ENCODE assay signal across 10 mouse cellular contexts in the genomic region with DNA sequence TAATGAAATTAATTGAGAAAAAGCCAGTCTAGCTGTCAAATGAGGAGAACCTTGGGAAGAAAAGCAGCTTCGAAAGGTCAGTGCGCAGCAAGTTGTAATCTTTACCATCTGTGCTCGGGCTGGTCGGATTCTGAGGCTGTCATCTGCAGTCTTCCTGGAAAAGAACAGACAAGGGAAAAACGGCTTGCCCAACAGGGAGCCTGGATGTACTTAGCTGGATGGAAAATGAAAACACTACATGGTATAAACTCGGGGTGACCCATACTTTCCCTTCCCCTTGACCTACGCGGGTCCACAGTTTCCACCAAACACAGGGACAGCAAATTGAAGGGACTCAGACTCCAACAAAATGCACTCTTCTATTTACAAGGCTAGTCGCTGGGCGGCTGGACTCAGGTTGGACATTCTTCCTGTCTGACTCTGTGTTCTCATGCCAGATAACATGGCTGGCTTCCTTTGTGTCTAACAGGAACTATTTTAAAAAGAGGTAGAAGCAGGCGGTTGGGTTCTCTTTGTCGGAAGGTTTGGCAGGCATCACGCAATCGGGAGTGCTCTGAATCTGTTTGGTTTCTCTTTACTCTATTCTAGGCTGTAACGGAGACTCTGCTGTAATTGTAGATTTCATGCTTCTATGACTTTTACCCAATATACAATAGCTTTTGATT.
DNase-seq lines count a peak whose midpoint lies in the region; ATAC-seq lines count a peak whose summit lies in the region.
"Had no signal": no experiment of that assay in that cellular context is flagged by ENCODE, and none has a peak within 500 bp of the region (broad histone marks: within the 10 kb centered on the region; RNA-seq: fewer than 3 reads in every experiment).

No protein-coding gene starts in this region.

- no peaks in the 10 kb centered on the region for H3K27me3 ChIP-seq in heart, embryonic 13.5 days (replicated peaks)
- no peaks in the 10 kb centered on the region for H3K27me3 ChIP-seq in embryonic facial prominence, embryonic 14.5 days (replicated peaks; ENCODE audit: control insufficient read depth, insufficient read depth, low read length)
- no peaks in the 10 kb centered on the region for H3K27me3 ChIP-seq in liver, embryonic 11.5 days (replicated peaks; ENCODE audit: control insufficient read depth, insufficient read depth, low read length)
- H3K27me3 ChIP-seq: stomach, embryonic 15.5 days had no signal

- H3K36me3 ChIP-seq in heart, embryonic 13.5 days: no peaks in the 10 kb centered on the region
- no peaks in the 10 kb centered on the region for H3K36me3 ChIP-seq in embryonic facial prominence, embryonic 14.5 days (ENCODE audit: control insufficient read depth, insufficient read depth, low read length)
- no peaks in the 10 kb centered on the region for H3K36me3 ChIP-seq in liver, embryonic 11.5 days (ENCODE audit: control insufficient read depth, insufficient read depth, low read length)
- H3K36me3 ChIP-seq: stomach, embryonic 15.5 days had no signal

- H3K4me1 ChIP-seq in heart, embryonic 13.5 days: no peaks in the 10 kb centered on the region
- peaks cover 9% of the 10 kb centered on the region for H3K4me1 ChIP-seq in embryonic facial prominence, embryonic 14.5 days (ENCODE audit: control insufficient read depth, insufficient read depth, low read length)
- H3K4me1 ChIP-seq in liver, embryonic 11.5 days (replicated peaks; ENCODE audit: control insufficient read depth, insufficient read depth, low read length): no peaks in the 10 kb centered on the region
- H3K4me1 ChIP-seq: stomach, embryonic 15.5 days had no signal

- intact Hi-C loops in heart, postnatal 10 days (cut with DNase I): no loop called here

- H3K9ac ChIP-seq in heart, embryonic 13.5 days: no peak overlapping the region
- H3K9ac ChIP-seq in embryonic facial prominence, embryonic 14.5 days (ENCODE audit: low read depth, low read length): peak overlapping the region; percentile 51; the same call in 1 of the 2 replicates
- no peak overlapping the region for H3K9ac ChIP-seq in liver, embryonic 11.5 days (ENCODE audit: low read depth, low read length)
- H3K9ac ChIP-seq: lung, embryonic 14.5 days; stomach, embryonic 15.5 days had no signal

- H3K4me3 ChIP-seq in heart, embryonic 13.5 days: no peak overlapping the region
- H3K4me3 ChIP-seq in embryonic facial prominence, embryonic 14.5 days (ENCODE audit: low read depth, low read length): peak overlapping the region; percentile 35
- H3K4me3 ChIP-seq in liver, embryonic 11.5 days (ENCODE audit: low read depth, low read length): no peak overlapping the region
- H3K4me3 ChIP-seq: stomach, embryonic 15.5 days had no signal

- no peak for DNase-seq in heart, postnatal 10 days
- DNase-seq in cerebellum, adult 11 months: peak; percentile 35
- DNase-seq in embryonic facial prominence, embryonic 14.5 days (ENCODE audit: low spot score): peak; percentile 67
- peak; percentile 16 to 37 for DNase-seq in layer of hippocampus, postnatal 10 days (ENCODE audit: low spot score in 2 of 2)
- no peak for DNase-seq in liver, embryonic 11.5 days (ENCODE audit: low spot score)
- DNase-seq in lung, postnatal 36 days: no peak
- DNase-seq: lung, embryonic 14.5 days had no signal

- H3K4me2 ChIP-seq in heart, embryonic 13.5 days: peak overlapping the region; percentile 8
- H3K4me2 ChIP-seq in embryonic facial prominence, embryonic 14.5 days (ENCODE audit: low read depth, low read length): peak overlapping the region; percentile 57
- H3K4me2 ChIP-seq in liver, embryonic 11.5 days: no peak overlapping the region
- H3K4me2 ChIP-seq: lung, embryonic 14.5 days; stomach, embryonic 15.5 days had no signal

- ATAC-seq in heart, embryonic 13.5 days (ENCODE audit: extremely low read depth, insufficient number of reproducible peaks, low FRiP score, low TSS enrichment): no peak
- ATAC-seq in embryonic facial prominence, embryonic 14.5 days (ENCODE audit: low read depth): 0 out of 2 replicates have a peak, but pooled peaks have one; percentile 18
- ATAC-seq in liver, embryonic 11.5 days (replicated peaks; ENCODE audit: low FRiP score): no peak
- ATAC-seq in CD4-positive, CD25-positive, alpha-beta regulatory T cell, adult 4 months: no peak

- H3K27ac ChIP-seq in heart, embryonic 13.5 days (replicated peaks): no peak overlapping the region
- peak overlapping the region; percentile 58 for H3K27ac ChIP-seq in embryonic facial prominence, embryonic 14.5 days (replicated peaks; ENCODE audit: low read depth, low read length)
- H3K27ac ChIP-seq in liver, embryonic 11.5 days (ENCODE audit: low read depth, low read length): no peak overlapping the region
- H3K27ac ChIP-seq: stomach, embryonic 15.5 days had no signal

- no peaks in the 10 kb centered on the region for H3K9me3 ChIP-seq in heart, embryonic 13.5 days
- no peaks in the 10 kb centered on the region for H3K9me3 ChIP-seq in embryonic facial prominence, embryonic 14.5 days (ENCODE audit: control insufficient read depth, low read length)
- no peaks in the 10 kb centered on the region for H3K9me3 ChIP-seq in liver, embryonic 11.5 days (ENCODE audit: control insufficient read depth, low read length)
- H3K9me3 ChIP-seq: stomach, embryonic 15.5 days had no signal

- WGBS in heart, embryonic 13.5 days: 67% methylated on average over 15 of the region's 15 CpGs
- 31% methylated on average over 15 of the region's 15 CpGs for WGBS in embryonic facial prominence, embryonic 14.5 days
- WGBS in liver, embryonic 11.5 days: 79% methylated on average over 15 of the region's 15 CpGs

Comparison
In these comparisons a context has a peak if more than half of its experiments do, and no peak if none do; other contexts are left out.
1. DNase-seq: peak in cerebellum, adult 11 months (single experiment), embryonic facial prominence, embryonic 14.5 days (single experiment) and layer of hippocampus, postnatal 10 days (2 of 2); none in heart, postnatal 10 days (0 of 2), liver, embryonic 11.5 days (single experiment) and lung, postnatal 36 days (single experiment).